Mouse (Mus musculus) cerebellum, postnatal 14 days (tissue): Measurements from ENCODE around the gene Kynu.

Experiments used
- DNase-seq, 2 experiments: peaks; one replicate each; pipeline ENCODE4 v3.0.0; 2021; ENCODE audit warnings: mixed read lengths in 2 of 2

The Kynu gene

DNA sequence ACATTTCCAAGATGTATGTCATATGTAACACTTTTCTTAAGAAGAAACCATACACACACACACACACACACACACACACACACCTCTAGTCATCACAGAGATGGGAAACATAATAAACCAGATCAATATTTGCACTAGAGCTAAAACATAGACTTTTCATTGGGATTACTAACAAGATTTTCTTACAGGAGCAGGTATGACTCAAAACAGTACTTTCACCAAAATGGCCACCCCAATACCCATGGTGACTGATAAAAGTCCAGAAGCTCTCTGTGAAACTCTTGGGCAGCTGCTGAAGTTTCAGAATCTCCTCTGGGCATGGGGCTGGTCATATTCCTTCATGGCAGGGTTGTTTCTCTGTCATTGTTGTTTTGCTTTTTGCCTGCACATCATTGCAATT, 114.5 kb downstream of the Kynu start:
- no peak for DNase-seq

DNA sequence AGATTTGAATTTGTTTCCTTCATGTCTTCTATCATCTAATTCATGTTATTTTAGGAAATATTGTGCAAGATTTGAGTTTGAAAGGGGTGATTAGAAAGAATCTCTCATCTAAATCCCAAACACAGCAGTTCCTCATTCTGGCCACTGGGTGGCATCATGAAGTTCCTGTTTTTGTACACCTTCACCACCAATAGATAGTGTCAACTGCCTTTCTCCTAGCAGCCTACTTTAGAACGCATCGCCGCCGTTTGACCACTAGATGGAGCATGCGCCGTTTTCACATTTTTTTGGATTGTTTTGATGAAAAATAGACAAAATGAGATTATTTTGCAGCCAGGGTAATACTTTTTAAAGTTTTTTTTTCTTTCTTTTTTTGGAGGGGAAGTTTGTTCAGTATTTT, 118.5 kb downstream of the Kynu start:
- DNase-seq: peak; percentile 75 to 78

DNA sequence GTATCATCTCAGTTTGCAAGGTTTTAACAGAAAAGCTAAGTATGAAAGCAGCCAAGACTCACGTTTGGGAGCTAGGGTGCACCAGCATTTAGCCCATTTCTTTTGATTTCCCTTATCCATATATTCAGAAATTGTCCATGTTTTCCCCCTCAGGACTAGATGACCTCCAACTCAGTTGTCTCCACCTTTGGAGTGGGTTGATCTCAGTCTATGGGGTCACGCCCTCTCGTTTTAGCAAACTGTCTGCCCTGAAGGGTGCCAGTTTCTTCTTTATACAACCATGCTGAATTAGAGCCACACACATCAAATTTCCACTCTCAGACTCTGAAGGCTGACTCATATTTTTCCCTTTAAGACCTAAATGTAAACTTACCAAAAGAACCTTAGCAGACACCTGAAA, 119.0 kb downstream of the Kynu start:
- DNase-seq: no peak

DNA sequence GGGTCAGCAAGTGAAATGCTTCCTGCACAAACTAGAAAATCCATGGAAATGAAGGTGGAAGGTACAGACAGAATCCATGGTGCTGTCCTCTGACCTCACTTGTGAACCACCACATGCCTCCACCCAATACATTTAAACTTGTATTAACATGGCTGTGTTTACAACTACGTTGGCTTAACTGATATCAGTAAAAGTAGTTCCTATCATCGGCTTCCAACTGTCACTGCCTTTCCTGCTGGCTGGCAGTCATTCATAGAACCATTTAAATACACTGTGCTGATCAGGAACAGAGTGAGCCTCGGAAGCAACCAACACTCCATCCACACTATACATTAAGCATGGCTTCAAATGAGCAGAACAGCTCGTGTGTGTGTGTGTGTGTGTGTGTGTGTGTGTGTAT, 120.1 kb downstream of the Kynu start:
- no peak for DNase-seq

DNA sequence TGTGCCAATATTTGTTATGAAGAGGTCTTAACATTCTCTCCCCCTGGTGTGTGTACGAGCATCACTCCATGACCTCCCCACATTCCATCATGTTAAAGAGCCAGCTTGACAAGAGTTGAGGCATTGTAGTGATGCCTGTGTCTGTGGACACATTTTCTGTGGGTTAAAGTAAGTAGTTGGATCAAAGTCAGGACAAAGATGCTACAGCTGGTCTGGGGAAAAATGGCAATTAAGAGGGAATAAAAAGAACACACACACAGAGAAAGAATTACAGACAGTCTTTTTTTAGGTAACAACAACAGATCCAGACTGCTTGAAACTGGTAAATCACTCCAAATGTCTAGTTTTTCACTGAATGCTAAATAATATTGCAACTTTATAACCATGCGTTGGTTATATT, 135.3 kb downstream of the Kynu start:
- DNase-seq: no peak

DNA sequence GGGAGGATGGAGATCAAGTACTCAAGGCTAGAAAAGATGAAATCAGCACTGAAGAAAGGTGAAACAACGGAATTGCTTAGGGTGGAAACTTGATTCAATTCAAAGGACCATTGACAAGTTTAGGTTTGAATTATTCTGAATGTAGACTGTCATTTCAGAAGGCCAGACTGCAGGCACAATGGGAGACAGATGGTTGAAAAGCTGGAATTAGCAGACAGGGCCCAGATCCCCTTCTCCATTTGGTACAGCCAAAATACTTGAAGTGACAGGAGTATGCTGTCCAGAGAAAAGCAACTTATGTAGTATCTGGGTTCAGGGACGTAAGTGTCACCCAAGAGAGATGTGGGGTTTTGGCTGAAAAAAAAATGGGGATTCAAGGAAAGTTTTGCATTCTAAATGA, 136.2 kb downstream of the Kynu start:
- DNase-seq: no peak

DNA sequence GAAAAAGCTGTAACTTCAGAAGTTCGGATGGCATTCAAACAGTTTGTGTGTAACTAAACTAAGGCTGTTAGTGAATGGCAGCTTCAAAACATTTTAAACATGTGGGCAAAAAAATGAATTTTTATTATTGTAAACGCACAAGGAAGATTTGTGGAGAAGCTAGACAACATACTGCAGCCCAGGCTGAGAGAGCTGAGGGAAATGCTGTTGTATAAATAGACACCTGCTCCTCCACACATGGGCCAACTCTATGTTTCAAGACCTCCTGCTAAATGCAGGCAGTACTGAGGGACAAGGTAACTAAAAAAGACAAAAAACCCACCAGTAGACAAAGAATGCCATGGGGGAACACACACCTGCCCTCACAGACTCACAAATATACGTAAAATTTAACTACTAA, 140.5 kb downstream of the Kynu start:
- DNase-seq: no peak

DNA sequence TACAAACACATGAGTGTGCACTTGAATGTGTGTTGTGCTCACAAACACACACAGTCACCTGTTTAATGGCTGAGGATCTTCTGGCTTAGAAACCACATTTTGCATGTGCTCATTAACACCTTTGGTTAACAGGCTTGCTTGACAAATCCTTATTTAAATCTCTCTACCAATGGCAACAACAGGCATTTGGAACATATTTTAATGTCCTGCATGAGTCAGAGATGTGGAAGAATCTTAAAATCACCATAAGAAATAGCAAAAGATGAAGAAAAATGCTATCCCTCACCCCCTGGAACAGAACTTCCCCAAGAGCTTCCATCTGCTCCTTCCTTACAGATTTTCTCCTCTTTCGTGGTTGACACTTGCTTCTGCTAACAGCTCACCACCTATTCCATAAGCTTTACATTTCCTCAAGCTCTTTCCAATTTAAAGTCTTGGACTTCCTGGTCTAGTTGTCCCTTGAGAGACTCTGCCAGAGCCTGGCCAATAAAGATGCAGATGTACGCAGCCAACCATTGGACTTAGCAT, 157.5 kb downstream of the Kynu start:
- no peak for DNase-seq

DNA sequence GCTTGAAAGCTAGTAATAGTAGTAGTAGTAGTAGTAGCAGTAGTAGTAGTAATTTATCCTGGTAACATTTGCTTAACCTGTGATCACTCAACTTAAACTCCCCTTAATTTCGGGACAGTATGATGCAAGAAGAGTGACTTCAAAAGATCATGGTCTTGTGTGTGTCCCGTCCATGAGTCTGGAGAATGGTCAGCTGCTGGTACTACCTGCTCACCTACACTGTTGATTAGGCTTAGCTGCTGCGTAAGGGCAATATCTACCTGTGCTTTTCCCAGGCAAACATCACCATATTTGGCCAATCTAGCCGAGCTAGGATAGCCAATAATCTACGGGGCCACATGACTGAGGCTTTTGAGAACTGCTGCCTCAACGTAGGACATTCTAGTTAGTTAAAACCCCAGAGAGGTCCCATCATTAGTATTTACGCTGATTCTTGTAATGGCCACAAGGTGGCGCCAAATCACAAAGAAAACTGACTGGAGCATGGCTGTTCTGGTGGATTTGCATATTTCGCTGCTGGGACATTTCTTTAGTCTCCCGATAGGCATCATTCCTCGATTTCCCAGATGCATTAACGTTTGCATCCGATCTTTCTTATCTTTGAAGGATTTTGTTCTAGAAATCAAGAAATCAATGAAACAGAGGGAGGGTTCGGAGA, 167.4 kb downstream of the Kynu start:
- DNase-seq: peak; percentile 70 to 76

DNA sequence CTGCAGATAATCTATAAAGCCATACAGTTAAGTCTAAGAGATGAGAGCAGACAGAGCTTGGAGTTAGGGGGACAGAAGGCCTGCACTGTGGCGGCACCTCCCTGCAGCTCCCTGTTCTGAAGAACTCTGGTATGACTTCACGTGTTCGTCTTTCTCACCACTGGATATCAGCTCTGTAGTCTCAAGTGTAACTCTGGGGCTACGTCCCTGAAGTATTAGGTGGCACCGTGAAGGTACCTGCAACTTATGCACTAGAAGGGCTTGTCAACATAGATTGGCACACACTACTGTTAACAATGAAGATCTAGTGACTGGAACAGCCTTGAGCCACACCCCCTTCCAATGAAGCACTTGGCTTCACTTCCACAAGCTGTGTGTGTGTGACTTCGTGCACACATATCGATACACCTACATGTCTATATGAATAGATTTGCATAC, 168.0 kb downstream of the Kynu start:
- no peak for DNase-seq

DNA sequence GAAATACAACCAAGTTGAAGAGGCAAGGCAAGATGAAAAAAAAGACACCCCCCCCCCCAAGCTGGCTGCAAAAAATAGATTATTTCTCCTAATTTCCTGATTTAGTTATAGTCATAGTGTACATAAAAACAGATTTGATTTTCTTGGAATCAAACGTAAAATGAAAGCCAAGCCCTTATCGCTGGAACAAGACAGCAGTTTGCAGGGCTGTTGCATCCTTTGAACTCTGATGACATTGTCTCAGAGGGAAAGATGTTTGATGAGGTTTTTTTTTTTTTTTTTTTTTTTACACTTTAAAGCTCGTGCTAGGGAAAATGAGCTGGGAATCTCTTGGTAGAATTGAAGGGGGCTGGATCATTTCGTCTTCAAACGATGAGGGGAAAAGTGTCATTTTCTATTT, 172.1 kb downstream of the Kynu start:
- no peak for DNase-seq

DNA sequence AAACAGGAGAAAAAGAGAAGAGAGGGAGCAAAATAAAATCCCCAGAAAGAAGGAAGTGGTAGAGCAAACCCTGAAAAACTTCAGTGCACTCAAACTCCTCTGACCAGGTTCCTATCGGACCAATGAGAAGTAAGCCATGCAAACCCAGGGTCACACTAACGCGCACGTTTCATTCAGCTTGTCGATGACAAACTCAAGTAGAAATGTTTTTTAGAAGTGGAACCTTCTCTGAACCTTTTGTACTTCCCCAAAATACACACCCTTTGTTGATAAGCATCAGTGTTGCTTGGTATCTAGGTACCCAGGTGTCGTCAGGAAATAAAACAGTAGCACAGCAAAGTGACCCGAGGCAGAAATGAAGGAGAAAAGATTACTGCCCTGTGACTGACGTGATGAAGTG, 172.6 kb downstream of the Kynu start:
- no peak for DNase-seq

DNA sequence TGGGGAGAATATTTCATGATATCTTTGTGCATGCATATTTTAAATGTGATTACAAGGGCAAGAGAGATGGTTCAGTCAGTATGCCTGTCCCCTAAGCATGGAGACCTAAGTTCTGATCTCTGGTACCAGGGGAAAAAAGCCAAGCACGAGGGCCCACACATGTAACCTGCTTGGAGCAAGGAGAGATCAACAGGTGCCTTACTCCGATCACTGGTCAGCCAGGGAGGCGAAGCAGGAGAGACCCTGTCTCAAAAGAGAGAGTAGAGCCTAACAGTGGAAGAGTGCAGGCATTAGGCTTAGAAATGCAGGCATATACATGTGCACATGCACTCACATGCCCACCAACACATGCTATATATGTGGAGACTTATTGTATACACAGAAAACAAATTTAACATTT, 173.7 kb downstream of the Kynu start:
- DNase-seq: no peak
